Mouse (Mus musculus): ENCODE results near the gene Cdk2ap2.

GRCm38 (mm10) chr19:4122411-4123370 is 25.7 kb downstream of the Cdk2ap2 start:
- no peak for TF ChIP-seq CTCF (IDR thresholded peaks at IDR 0.05; ENCODE audit: low read depth, low read length)
- TF ChIP-seq POLR2A (IDR thresholded peaks at IDR 0.05; ENCODE audit: insufficient read depth, low read length), result no peak
- TF ChIP-seq EP300 (IDR thresholded peaks at IDR 0.05; ENCODE audit: insufficient read depth, low read depth, low read length), result no peak

All from ES-Bruce4 (cell line).